Comparison of ENCODE assay signal across 8 mouse cellular contexts in genomic region chr2:148672199-148673096, GRCm38 (mm10). TPM values are rescaled to one million over a fixed set of nuclear protein-coding genes. Genes with fewer than 3 reads are reported as not detected.
A peak's percentile ranks its signal among the peaks of the same experiment; 100 is the strongest.
DNase-seq lines count a peak whose midpoint lies in the region; ATAC-seq lines count a peak whose summit lies in the region.

Nxt1 (plus strand) TSS chr2:148672601.

- ATAC-seq in hematopoietic stem cell, adult 5-6 weeks (replicated peaks in 1 of 2; ENCODE audit: insufficient read depth in 1 of 2, low FRiP score in 2 of 2, low TSS enrichment in 1 of 2, low read depth in 1 of 2, poor library complexity in 2 of 2, severe bottlenecking in 2 of 2): peak; percentile 98
- ATAC-seq in lung, embryonic 16.5 days (ENCODE audit: low read depth): peak; percentile 100

- DNase-seq in MEL-GATA-1-ER (ENCODE audit: extremely low read depth, low read depth): peak; percentile 97
- peak; percentile 99 for DNase-seq in cerebellum, adult 8-10 months
- peak; percentile 96 for DNase-seq in forelimb bud, embryonic 11.5 days (ENCODE audit: low read depth, low spot score)
- DNase-seq in layer of hippocampus, adult 9-10 months (ENCODE audit: low spot score): peak; percentile 97
- DNase-seq in ovary, postnatal 10 days (ENCODE audit: low spot score): peak; percentile 100
- DNase-seq in thymus, postnatal 10 days (ENCODE audit: low spot score in 2 of 2): peak; percentile 98 to 99

- H3K9me3 ChIP-seq in lung, embryonic 16.5 days (ENCODE audit: control insufficient read depth, low read length): no peaks in the 10 kb centered on the region

- H3K9ac ChIP-seq in lung, embryonic 16.5 days (ENCODE audit: low read length): peak within 1 kb of the TSS; percentile 91

- H3K27ac ChIP-seq in lung, embryonic 16.5 days (ENCODE audit: low read length): peak within 1 kb of the TSS; percentile 73

- no peaks in the 10 kb centered on the region for H3K27me3 ChIP-seq in lung, embryonic 16.5 days (ENCODE audit: control insufficient read depth, insufficient read depth, low read depth, low read length)

- H3K4me1 ChIP-seq in lung, embryonic 16.5 days (replicated peaks; ENCODE audit: control insufficient read depth, insufficient read depth, low read length): peaks cover 10% of the 10 kb centered on the region

- peaks cover 11% of the 10 kb centered on the region for H3K36me3 ChIP-seq in lung, embryonic 16.5 days (ENCODE audit: control insufficient read depth, insufficient read depth, low read length)

- WGBS in lung, embryonic 16.5 days: under 1% methylated on average over 58 of the region's 58 CpGs

- peak within 1 kb of the TSS; percentile 79 for H3K4me3 ChIP-seq in lung, embryonic 16.5 days (ENCODE audit: low read length)

- H3K4me2 ChIP-seq in lung, embryonic 16.5 days (ENCODE audit: low read depth, low read length): peak within 1 kb of the TSS; percentile 87

RNA-seq across cellular contexts. Expression of gene Nxt1, which starts in this region (rescaled TPM):
- 21.9 and 39.3 TPM in 2 replicates for total RNA-seq in hematopoietic stem cell, adult 5-6 weeks (2017)
- 80.3 and 88.7 TPM in 2 replicates for polyA plus RNA-seq in lung, embryonic 16.5 days (2015; fragmentation: Nextera tagmentation; extraction: Ambion mirVana)

Comparison
In these comparisons a context has a peak if more than half of its experiments do, and no peak if none do; other contexts are left out.
1. Peak in every context shown above with its lines: DNase-seq, ATAC-seq, H3K4me3 ChIP-seq and H3K27ac ChIP-seq.